Mouse (Mus musculus) central nervous system, embryonic 11.5 days (tissue): ENCODE results near the gene Plk1. TPM values are rescaled to one million over a fixed set of nuclear protein-coding genes. Genes with fewer than 3 reads are reported as not detected.

Experiments
- polyA plus RNA-seq: library from polyadenylated mRNA; depleted of rRNA; stranded (reverse); fragments of >200 nt; gene quantifications from 2 replicates; pipeline ENCODE4 v1.2.3, GENCODE M21; 2012; rRNA removed

The Plk1 gene
- polyA plus RNA-seq, result 70.2 and 101 TPM in 2 replicates

GRCm38 (mm10) chr7:122158915-122159902, at the start of gene Plk1:
Gene Plk1 (plus strand): TSS chr7:122159439.

GRCm38 (mm10) chr7:122132497-122133337, 26.5 kb upstream of the Plk1 start, which contains the start of the genes Palb2 and Dctn5:
Gene Palb2 (minus strand): TSS chr7:122132985.
Gene Dctn5 (plus strand): TSS chr7:122133041.

GRCm38 (mm10) chr7:122186043-122186442, 26.8 kb downstream of the Plk1 start, which contains the start of gene Ern2:
Gene Ern2 (minus strand): TSS chr7:122186207.

DNA sequence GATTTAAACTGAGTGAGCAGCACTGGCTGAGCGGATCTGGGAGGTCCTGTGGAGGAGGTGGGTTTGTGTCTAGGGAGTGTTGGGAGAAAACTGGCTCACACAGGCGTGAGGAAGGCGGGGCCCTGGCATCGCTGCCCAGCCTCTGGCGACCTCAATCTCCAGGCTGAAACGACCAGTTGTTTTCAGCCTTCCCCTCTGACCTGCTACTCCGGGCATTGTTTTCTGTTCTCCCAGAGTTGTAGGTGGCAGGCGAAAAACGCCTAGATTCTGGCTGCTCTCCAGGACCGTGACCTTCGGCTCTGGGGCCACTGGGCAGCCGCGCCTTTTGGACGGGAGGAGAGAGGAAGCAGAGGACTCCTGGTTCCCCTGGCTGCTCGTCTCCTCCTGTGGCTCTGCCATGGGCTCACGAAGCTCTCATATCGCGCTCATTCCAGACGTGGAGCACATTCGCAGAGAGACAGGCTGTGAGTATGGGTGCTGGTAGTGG, 60.1 kb downstream of the Plk1 start, which contains the start of gene Chp2:
Gene Chp2 (plus strand): TSS at position 182 of the 487 bp plus-strand sequence.

Other genes starting within 250 kb of the Plk1 start
- 12.3 and 13.8 TPM in 2 replicates for gene Cog7, start 177.7 kb upstream of the Plk1 start, polyA plus RNA-seq
- gene Gga2, start 138.2 kb upstream of the Plk1 start, polyA plus RNA-seq, result 62.8 and 90.7 TPM in 2 replicates
- gene Ubfd1, start 92.3 kb upstream of the Plk1 start, polyA plus RNA-seq, result 56.3 and 81.8 TPM in 2 replicates
- gene Ears2, start 92.2 kb upstream of the Plk1 start, polyA plus RNA-seq, result 11.9 and 13.1 TPM in 2 replicates
- gene Ndufab1, start 57.6 kb upstream of the Plk1 start, polyA plus RNA-seq, result 114 and 185 TPM in 2 replicates
- 15.6 and 18.9 TPM in 2 replicates for gene Palb2, start 26.5 kb upstream of the Plk1 start, polyA plus RNA-seq
- 69.4 and 109 TPM in 2 replicates for gene Dctn5, start 26.4 kb upstream of the Plk1 start, polyA plus RNA-seq
- 0.08 and 0.12 TPM in 2 replicates for gene Ern2, start 26.8 kb downstream of the Plk1 start, polyA plus RNA-seq
- 0.31 and 0.70 TPM in 2 replicates for gene Chp2, start 60.1 kb downstream of the Plk1 start, polyA plus RNA-seq
- gene Prkcb, start 129.3 kb downstream of the Plk1 start, polyA plus RNA-seq, result 9.9 and 10.3 TPM in 2 replicates